Mouse (Mus musculus): Measurements from ENCODE around the gene Ugt1a10. TPM values are rescaled to one million over a fixed set of nuclear protein-coding genes. Genes with fewer than 3 reads are reported as not detected.

The Ugt1a10 gene
- polyA plus RNA-seq, 2 experiments from 2014 or later = not detected

DNA sequence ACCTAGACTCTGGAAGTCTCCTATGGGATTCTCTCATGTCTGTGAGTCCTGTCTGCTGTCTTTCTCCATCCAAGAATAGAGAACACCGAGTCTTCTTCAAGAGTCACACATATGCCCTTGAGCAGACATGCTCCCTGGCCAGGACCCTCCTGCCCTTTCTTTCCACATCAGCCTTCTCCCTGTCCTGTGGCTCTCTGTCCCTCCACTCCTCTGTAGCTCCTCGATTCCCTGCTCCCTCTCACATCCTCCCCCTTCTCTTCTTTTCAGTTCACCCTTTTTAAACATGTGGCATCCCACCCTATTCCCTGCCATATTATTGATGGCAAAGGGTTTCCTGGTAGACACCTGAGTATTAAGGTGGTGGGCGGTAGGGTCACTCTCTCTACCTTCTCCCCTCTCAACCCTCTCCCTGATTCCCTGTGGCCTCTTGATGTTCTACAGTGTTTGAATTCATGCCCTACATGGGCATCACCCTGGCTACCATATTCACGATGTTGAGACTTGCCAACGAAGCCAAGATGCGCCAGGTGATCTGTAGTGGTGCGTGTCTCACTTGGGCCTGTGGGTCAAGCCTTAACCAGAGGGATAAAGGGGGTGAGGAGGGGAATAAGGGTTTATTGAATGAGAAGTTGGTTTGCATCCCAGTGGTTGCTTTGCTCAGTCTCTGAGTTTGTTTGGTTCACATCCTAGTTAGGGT lies 176.8 kb downstream of the Ugt1a10 start:
- ATAC-seq = no peak

DNA sequence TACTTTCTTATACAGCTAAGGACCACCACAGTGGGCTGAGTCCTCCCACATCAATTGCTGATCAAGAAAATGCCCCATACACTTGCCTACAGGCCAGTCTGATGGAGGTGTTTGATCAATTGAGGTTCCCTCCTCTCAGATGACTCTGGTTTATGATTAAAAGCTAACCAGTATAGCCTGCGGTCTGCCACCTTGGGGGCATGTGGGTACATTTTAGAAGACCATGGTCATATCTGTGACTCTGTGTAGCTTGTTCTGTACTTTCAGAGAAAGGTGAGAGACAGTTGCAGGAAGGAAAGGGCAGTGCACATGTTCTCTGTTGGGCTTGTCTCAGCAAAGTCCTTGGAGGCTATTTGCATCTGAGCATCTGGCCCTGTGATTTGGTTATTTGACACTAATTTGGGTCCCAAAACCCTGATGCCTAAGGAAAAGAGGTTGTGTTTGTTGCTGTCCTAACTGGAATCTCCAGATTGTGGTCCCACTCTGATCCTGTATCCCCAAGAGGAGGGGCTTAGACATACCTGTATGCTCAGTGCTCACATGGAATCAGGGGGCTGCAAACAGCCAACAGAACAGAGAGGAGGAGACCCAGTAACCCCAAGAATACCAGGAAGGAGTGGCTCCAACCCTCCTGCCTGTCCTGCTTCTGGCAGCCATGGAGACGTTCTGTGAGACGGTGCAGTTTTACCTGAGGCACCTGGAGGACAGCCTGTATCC lies 177.6 kb downstream of the Ugt1a10 start:
- no peak for ATAC-seq

DNA sequence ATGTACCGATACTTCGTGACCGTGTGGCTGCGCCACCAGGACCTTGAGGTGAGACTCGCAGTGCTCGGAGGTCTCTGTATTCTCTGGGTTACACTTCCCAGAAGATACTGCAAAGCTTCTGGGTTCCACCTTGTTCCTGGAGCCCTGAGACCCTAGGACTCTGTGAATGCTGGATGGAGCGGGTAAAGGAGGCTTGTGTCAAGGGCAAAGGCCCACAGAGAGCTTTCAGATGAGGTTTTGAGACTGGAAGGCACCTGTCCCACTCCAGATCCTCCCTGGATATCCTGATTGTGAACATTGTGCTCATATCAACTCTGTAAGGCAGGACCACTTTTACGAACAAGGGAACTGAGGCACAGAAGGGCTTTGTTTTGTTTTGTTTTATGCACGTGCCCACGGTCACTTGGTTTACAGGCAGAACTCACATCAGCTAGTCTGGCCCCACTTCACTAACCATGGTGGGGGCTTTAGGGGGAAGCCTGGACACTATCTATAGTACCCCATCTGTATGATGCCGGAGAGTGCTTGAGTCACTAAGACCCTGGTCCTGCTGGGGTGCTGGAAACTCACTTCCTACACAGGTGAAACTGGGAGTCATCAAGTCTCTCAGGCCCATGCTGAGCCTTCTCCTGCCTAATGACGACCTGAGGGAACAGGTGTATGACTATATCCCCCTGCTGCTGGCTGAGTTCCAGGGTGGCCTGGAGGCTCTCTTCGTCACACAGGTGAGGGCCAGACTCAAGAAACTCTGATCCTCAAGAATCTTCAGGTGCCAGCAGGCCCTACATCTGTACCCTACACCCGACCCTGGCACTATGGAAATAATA lies 178.4 kb downstream of the Ugt1a10 start:
- no peak for ATAC-seq

DNA sequence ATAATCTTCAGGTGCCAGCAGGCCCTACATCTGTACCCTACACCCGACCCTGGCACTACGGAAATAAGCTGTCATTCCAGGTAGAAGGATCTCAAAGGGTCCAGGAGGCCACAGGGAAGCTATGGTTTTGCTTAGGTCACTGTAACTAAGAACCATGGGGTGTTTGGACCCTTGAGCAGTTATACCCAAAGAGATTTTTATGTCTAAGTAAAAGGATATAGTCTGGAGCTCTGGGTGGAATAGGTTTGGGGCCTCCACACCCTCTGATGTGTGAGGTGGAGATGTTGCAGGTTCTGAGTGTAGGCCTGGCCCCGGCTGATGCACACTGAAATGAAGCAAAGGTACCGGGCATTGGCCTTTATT lies 179.0 kb downstream of the Ugt1a10 start:
- ATAC-seq = no peak

DNA sequence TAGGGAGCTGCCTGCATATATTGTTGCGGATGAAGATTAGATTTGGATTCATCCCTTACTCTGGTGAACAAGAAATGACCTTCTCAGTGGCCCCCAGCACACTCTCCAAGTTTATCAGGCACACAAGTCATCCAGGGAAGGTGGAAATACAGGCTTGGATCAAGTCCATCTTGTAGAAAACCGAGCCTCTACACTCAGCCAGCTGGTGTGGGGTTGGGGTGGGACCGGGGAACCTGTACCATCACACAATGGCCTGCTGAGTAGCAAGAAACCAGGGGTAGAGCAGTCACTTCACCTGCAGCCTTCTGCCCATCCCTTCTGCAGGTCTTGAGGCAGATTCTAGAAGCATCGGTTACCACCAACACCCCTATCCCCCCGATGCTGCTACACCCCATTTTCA lies 179.5 kb downstream of the Ugt1a10 start:
- no peak for ATAC-seq

DNA sequence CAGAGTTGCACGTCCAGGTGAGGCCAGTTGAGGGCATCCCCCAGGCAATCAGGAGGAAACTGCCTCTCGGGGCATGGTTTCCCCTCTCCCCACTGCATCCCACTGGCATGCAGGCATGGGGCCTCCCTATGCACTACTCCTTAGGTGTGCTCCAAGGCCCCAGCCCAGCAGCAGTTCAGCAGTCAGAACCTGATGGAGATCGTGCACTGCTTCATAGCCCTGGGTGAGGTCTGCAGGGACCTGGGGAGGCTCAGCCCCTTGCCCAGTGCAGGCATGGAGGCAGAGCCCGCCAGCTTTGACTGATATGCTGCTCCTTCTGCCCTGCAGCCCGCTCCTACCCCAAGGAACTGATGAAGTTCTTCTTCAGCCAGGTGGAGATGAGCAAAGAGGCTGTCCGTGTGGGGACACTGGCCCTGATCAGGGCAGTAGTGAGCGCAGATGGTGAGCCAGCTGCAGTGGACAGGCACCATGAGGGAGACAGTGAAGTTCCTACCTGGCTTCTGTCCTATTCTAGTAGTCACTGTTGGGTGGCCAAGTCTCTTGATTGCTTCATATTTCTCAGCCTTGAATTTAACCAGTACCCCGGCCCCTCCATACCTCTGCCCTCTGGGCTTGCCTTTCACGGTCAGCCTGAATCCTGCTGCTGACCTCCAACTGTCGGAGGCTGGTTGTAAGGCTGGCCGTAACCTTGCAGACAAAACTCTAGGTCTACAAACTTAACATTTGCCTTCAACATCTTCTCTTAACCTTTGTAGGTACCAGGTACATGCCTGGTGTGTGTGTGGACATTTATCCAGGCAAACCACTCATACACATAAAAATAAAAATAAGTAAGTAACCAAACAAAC lies 180.1 kb downstream of the Ugt1a10 start:
- ATAC-seq = no peak

DNA sequence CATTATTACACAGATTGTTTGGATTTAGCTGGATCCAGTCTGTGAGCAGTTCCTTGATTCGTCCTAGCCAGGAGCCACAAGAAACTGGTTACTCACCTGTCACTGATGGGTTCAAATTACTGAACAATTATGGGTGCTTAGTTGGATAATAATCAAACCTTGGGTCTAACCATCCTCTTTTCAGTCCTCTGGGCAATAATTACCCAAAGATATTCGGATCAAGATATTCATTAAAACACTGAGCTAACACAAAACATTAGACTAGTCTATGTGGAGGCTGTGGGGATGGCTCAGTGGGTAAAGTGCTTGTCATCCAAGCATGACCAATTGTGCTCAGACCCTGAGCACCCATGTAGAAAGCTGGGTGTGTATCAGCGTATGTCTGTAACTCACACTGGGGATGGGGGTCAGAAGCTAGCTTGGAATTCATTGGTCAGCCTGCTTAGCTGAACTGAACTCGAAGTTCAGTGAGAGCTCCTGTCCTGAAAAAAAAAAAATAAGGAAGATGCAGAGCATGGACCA lies 180.8 kb downstream of the Ugt1a10 start:
- no peak for ATAC-seq

DNA sequence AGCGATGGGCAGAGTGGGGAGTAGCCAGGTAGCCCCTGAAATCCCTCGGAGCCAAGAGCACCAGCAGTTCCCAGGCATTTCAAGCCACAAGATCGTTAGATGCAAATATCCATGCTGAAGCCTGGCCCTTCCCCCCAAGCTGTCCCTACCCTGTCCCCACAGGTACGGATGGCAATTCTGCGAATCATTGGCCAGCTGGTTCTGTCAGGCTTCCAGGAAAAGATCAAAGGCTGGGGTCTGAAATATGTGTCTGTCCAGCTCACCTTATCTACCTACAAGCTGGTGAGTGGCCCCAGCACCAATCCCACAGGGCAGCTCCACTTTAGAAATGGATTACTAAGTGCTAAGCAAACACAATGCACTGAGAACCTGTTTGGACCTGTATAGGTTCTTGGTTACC lies 182.1 kb downstream of the Ugt1a10 start:
- no peak for ATAC-seq

DNA sequence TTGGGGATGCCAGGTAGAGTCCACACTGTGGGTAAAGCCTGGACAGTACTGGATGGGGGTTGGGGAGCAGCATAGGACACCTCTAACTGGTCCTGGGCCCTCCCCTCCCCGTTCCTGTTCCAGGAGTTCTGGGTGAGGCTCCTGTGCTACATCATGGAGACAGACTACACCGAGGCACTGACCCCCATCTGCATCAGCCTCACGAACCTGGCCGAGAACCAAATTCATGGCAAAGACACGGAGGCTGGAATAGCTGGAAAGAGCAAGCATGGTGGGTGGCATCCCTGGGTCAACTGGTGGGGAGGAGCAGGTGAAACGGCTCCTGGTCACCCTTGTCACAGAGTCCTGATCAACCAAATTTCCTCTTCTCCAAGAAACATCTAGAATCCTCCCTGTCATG lies 183.6 kb downstream of the Ugt1a10 start:
- ATAC-seq = no peak

DNA sequence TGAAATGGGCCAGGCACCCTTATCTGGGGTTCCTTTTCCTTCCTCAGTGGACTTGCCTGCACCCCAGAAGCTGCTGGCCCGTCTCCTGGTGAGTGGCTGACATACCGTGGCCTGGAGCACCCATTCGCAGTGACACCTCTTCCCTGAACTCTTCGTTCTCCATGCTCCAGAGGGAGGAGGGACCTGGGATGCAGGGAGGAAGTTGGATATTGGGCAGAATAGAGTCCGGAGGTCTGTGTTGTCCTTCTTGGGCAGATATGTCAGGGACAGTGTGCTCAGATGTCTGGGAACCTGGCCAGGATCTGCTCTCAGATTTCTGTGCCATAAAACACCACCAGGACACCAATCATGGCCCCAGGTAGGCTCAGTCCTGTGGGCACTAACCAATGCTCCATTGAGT lies 184.9 kb downstream of the Ugt1a10 start:
- ATAC-seq = no peak

DNA sequence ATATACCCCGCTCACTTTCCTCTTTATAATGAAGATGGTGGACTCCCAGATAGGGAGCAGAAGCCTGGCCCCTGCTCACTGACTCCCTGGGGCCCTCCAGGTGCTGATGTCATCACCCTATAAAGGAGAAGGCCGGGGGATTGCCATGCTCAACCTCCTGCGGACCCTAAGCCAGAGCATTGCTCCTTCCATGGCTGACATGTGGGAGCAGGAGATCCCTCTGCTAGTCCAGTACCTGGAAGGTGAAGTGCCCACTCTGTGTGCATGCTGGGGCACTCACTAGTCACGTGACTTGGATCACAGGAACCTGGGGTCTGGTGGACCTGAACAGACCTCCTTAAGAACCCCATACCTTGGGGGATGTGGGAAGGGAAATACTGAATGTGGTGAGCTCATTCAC lies 185.4 kb downstream of the Ugt1a10 start:
- ATAC-seq = no peak

DNA sequence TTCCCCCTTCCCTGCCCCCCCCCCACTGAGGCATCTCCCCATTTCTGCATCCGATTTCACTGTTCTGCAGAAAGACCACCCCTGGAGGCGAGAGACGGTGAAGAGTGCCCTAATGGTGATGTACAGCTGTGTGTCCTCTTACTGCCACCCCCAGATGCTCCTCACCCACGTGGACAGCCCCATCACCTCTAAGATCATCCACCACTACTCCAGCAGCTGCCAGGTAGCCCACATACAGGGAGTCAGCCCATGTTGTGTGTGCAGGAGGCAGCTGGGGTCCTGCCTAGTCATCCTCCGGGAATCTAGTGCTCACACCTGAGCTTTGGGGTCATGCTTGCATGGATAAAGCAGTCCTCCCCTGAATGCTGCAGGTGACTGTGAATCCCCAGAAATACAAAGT lies 188.7 kb downstream of the Ugt1a10 start:
- no peak for ATAC-seq

DNA sequence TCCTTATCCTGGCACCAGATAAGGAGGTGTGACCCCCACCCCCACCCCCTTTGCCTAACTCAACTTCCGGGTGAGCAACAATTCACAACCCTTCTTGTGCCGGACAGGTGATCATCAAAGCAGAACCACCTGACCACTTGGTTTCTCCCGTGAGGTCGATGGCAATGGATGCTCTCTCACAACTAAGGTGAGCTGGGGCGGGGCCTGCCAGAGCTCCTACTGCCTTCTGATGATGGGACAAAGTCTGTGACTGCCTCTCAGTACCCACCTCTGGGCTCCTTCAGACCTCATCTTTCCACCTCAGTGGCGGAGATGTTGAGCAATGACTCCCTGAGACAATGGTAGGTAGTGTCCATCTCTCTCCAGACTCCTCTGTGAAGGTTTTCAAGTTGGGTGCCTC lies 190.7 kb downstream of the Ugt1a10 start:
- ATAC-seq = no peak

DNA sequence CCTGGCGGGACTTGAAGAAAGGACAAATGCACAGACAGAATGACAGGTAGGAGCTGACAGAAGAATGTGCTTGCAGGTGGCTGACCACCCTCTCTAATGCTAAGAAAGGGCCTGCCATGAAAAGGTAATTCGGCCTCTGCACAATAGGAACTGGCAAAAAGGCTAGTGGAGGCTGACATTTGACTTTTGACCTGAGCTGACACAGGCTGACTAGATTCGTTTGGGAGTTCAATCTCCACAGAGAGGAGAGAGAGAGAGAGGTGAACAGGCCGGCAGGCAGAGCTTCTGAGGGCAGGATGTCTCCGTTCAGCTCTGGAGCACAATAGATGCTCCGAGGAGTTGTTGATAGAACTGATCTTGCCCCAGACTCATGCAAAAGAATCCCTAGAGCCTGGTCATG lies 191.2 kb downstream of the Ugt1a10 start:
- ATAC-seq = no peak

DNA sequence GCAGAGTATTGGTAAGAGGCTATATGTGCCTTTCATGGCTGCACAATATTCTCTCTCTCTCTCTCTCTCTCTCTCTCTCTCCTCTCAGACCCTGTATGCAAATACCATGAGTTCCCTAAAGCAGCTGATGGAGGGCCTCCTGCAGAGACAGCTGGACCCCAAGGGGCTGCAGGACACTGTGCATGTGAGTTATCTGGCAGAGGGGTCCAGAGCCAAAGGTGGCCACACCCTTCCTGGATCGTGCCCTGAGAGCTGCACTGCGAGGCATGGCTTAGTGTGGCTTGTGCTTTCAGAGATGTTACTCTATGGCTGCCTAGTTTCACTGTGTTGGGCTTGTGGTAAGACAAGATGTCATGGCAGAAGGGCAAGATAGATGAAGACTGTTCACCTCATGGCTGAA lies 192.5 kb downstream of the Ugt1a10 start:
- no peak for ATAC-seq

DNA sequence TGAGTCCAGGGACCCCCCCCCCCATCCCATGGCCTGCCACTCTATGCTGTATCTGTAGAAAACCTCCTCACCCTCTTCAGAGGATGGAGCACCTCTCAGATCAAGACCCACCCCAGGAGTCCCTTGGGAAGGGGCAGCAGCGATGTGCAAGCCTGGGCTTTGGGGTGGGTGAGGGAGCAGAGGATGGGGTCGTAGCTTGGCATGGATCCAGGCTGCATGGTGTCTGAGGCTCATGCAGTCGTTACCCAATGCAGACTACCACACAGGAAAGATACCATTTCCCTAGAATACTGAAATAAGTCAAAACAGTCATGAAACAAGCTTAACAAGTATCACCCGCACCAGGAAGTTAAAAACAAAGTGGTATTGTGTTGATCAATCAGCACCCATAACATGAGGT lies 193.5 kb downstream of the Ugt1a10 start:
- ATAC-seq = no peak

DNA sequence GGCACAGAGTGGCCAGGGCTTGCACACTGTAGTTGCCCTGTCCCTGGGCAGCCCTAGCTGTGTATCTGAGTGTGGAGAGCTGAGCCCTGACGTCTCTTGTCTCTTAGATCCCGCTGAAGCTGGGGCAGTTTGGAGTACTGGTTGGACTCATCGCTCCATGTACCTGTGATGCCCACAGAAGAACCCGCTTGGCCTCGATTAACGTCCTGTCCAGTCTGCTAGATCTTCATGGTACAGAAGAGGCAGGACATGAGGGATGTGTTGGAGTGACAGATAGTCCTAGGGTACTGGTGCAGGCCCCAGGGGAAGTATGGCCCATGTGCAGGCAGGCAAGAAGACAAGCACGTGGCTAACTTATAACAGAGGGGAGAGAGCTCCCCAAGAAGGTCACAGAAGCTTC lies 194.4 kb downstream of the Ugt1a10 start:
- no peak for ATAC-seq

DNA sequence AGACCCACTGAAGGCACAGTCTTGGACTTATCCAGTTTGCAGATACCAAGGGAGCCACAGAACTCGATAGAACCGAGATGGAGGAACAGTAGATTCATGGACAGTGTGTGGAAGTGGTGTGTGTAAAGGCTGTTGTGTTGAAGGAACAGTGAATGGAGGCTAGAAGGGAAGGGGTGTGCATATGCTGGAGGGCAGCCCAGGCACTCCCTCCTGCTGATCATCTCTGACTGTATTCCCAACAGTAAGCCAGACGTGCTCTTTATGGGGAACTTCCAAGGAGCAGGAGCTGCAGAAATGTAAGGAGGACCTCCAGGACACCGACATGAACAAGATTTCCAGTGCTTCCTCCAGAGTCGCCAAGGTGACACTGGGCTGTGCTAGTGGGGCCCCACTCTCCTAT lies 194.8 kb downstream of the Ugt1a10 start:
- ATAC-seq = no peak

DNA sequence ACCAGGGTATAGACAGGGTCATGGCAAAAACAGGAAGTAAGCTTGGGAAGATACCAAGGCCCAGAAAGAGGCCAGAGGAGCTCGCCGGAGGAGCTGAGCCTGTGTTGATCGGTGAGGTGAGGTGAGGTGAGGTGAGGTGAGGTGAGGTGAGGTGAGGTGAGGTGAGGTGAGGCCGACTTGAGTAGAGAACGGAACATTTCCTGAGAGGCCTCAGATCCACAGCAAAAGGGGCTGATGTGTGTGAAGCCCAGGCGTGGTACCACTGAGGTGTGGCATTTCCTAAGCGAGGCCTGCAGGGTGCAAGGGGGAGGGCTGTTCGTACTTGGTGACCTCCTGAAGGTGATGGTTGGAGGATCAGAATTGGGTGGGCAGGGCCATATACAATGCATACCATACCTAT lies 197.9 kb downstream of the Ugt1a10 start:
- no peak for ATAC-seq

DNA sequence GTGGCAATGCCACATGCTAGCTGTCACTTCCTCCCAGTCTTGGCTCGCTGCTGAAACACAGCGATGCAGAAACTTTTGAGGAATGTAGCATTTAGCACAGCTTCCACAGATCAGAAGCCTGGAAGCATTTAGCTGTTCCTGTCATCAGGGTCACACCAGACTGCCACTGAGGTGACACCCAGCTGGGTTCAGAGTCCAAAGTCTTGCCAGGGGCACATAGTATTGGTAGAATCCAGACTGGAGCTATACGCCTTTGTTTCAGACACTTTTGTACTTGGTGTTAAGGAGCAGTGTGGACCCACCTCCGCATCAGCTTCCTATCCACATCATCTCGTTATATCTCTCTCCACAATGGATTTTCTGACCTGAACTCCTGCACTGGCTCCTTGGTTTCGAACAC lies 198.4 kb downstream of the Ugt1a10 start:
- no peak for ATAC-seq

DNA sequence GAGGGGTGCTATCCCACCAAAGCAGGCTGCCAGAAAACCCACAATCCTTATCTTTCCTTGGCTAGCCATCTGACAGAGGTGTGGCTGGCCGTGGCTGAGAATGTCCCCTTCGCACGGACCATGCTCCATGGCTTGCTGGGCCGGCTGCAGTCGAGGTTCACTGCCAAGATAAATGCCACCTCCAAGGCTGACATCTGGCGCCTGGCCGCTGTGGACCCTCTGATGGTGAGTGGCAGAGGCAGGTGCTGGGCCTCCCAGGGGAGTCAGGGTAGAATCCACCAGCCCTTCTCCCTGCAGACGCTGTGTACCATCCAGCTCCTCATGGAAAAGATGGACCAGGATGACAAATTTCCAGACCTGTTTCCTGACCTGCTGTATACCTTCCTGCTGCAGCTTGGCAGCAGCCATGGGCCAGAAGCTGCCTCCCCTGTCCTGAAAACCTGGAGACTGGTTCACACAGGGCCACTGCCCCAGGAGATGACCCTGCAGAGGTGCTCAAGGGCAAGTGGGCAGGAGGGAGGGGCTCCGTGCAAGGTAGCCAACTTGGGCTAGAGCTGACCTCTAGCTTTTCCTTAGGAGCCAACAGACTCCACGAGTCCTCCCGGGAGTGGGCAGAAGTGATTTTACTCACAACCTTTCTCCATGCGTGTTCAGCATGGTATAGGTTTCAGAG lies 199.7 kb downstream of the Ugt1a10 start:
- ATAC-seq = no peak

DNA sequence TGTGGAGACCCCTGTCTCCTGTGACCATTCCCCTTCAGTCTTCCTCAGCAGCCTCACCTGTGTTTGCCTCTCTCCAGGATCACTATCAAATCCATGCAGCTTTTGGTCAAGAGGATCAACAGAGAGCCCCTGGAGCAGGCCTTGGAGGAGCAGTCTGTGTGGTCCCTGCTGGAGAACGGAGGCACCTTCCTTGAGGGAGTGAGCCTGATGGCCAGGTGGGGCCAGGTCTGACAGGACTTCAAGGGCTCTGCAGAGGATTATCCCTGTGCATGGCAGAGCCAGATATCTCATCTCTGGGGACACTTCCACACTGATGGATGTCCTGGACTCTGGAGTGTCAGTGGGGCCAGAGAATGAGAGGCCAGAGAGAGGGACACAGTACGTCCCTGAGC lies 200.3 kb downstream of the Ugt1a10 start:
- no peak for ATAC-seq
